Mouse (Mus musculus): ENCODE results near the gene Gse1. TPM values are rescaled to one million over a fixed set of nuclear protein-coding genes. Genes with fewer than 3 reads are reported as not detected.

Gene Gse1
- polyA plus RNA-seq, 1 experiment from 2014 or later, result 10.6 TPM

- no peak overlapping the region for H3K27ac ChIP-seq
- H3K4me3 ChIP-seq, result peak overlapping the region; percentile 74
- 0 out of 2 replicates have a peak, but pooled peaks cover 3% of the 10 kb centered on the region for H3K36me3 ChIP-seq
- H3K4me2 ChIP-seq (replicated peaks), result peak overlapping the region; percentile 95
- H3K9me3 ChIP-seq, result no peaks in the 10 kb centered on the region
- H3K27me3 ChIP-seq, result 0 out of 2 replicates have a peak, but pooled peaks cover 6% of the 10 kb centered on the region
- peak overlapping the region; percentile 83 for H3K9ac ChIP-seq
- H3K4me1 ChIP-seq, result peaks cover 88% of the 10 kb centered on the region
- no peak for ATAC-seq (ENCODE audit: insufficient number of reproducible peaks, insufficient read depth, low FRiP score, low TSS enrichment)
- WGBS, result 0% methylated on average over 22 of the region's 22 CpGs
These were observed 1.3 kb downstream of the Gse1 start for GRCm38 (mm10) chr8:120229574-120229916.

- Histone ChIP-seq H3K27ac (0 out of 2 replicates have a peak overlapping the region, but pooled peaks have one; percentile 19), H3K4me2 (replicated peaks) (peak overlapping the region; percentile 95), H3K9ac (peak overlapping the region; percentile 83), H3K4me1 (peaks cover 88% of the 10 kb centered on the region), H3K4me3 (peak overlapping the region; percentile 74), H3K9me3 (no peaks in the 10 kb centered on the region), H3K27me3 (0 out of 2 replicates have a peak, but pooled peaks cover 6% of the 10 kb centered on the region), H3K36me3 (0 out of 2 replicates have a peak, but pooled peaks cover 7% of the 10 kb centered on the region)
- ATAC-seq (ENCODE audit: insufficient number of reproducible peaks, insufficient read depth, low FRiP score, low TSS enrichment), result no peak
- WGBS, result 6% methylated on average over 22 of the region's 22 CpGs
These were observed 1.8 kb downstream of the Gse1 start for GRCm38 (mm10) chr8:120230081-120230480.

GRCm38 (mm10) chr8:120230715-120231614 is 2.7 kb downstream of the Gse1 start:
- no peak for ATAC-seq (ENCODE audit: insufficient number of reproducible peaks, insufficient read depth, low FRiP score, low TSS enrichment)
- H3K27me3 ChIP-seq, result 0 out of 2 replicates have a peak, but pooled peaks cover 6% of the 10 kb centered on the region
- H3K9me3 ChIP-seq, result no peaks in the 10 kb centered on the region
- 0 out of 2 replicates have a peak overlapping the region, but pooled peaks have one; percentile 19 for H3K27ac ChIP-seq
- peak overlapping the region; percentile 95 for H3K4me2 ChIP-seq (replicated peaks)
- H3K4me1 ChIP-seq, result peaks cover 79% of the 10 kb centered on the region
- H3K36me3 ChIP-seq, result peaks cover 15% of the 10 kb centered on the region
- H3K4me3 ChIP-seq, result peak overlapping the region; percentile 74
- WGBS, result 23% methylated on average over 18 of the region's 18 CpGs
- peak overlapping the region; percentile 83 for H3K9ac ChIP-seq

- Histone ChIP-seq H3K36me3 (peaks cover 19% of the 10 kb centered on the region), H3K27ac (no peak overlapping the region), H3K9ac (peak overlapping the region; percentile 44; the same call in 1 of the 2 replicates), H3K4me2 (replicated peaks) (peak overlapping the region; percentile 95), H3K4me3 (peak overlapping the region; percentile 74), H3K4me1 (peaks cover 70% of the 10 kb centered on the region), H3K27me3 (0 out of 2 replicates have a peak, but pooled peaks cover 6% of the 10 kb centered on the region), H3K9me3 (no peaks in the 10 kb centered on the region)
- ATAC-seq (ENCODE audit: insufficient number of reproducible peaks, insufficient read depth, low FRiP score, low TSS enrichment), result no peak
- WGBS, result 59% methylated on average over 3 of the region's 3 CpGs
These were observed 3.6 kb downstream of the Gse1 start for GRCm38 (mm10) chr8:120231870-120232269.

GRCm38 (mm10) chr8:120232398-120232797 is 4.1 kb downstream of the Gse1 start:
- Histone ChIP-seq H3K4me2 (replicated peaks) (peak overlapping the region; percentile 95), H3K27ac (no peak overlapping the region), H3K9me3 (no peaks in the 10 kb centered on the region), H3K4me3 (peak overlapping the region; percentile 74), H3K36me3 (peaks cover 21% of the 10 kb centered on the region), H3K27me3 (0 out of 2 replicates have a peak, but pooled peaks cover 6% of the 10 kb centered on the region), H3K4me1 (peaks cover 65% of the 10 kb centered on the region), H3K9ac (peak overlapping the region; percentile 44)
- no peak for ATAC-seq (ENCODE audit: insufficient number of reproducible peaks, insufficient read depth, low FRiP score, low TSS enrichment)
- 34% methylated on average over 4 of the region's 4 CpGs for WGBS

- Histone ChIP-seq H3K36me3 (peaks cover 26% of the 10 kb centered on the region), H3K27ac (no peak overlapping the region), H3K4me1 (peaks cover 60% of the 10 kb centered on the region), H3K9me3 (no peaks in the 10 kb centered on the region), H3K9ac (peak overlapping the region; percentile 44), H3K27me3 (0 out of 2 replicates have a peak, but pooled peaks cover 6% of the 10 kb centered on the region), H3K4me2 (replicated peaks) (peak overlapping the region; percentile 95), H3K4me3 (peak overlapping the region; percentile 74)
- no peak for ATAC-seq (ENCODE audit: insufficient number of reproducible peaks, insufficient read depth, low FRiP score, low TSS enrichment)
- 12% methylated on average over 13 of the region's 13 CpGs for WGBS
These were observed 4.7 kb downstream of the Gse1 start for GRCm38 (mm10) chr8:120232913-120233312.

- Histone ChIP-seq H3K36me3 (peaks cover 31% of the 10 kb centered on the region), H3K27ac (0 out of 2 replicates have a peak overlapping the region, but pooled peaks have one; percentile 30), H3K4me3 (no peak overlapping the region), H3K4me2 (replicated peaks) (peak overlapping the region; percentile 24), H3K27me3 (0 out of 2 replicates have a peak, but pooled peaks cover 6% of the 10 kb centered on the region), H3K9ac (no peak overlapping the region), H3K9me3 (no peaks in the 10 kb centered on the region), H3K4me1 (peaks cover 55% of the 10 kb centered on the region)
- WGBS, result 67% methylated on average over 12 of the region's 12 CpGs
- no peak for ATAC-seq (ENCODE audit: insufficient number of reproducible peaks, insufficient read depth, low FRiP score, low TSS enrichment)
These were observed 6.2 kb downstream of the Gse1 start for GRCm38 (mm10) chr8:120234457-120234856.

GRCm38 (mm10) chr8:120234866-120235265 is 6.6 kb downstream of the Gse1 start:
- 64% methylated on average over 8 of the region's 8 CpGs for WGBS
- peak overlapping the region; percentile 24 for H3K4me2 ChIP-seq (replicated peaks)
- H3K36me3 ChIP-seq, result peaks cover 31% of the 10 kb centered on the region
- 0 out of 2 replicates have a peak, but pooled peaks cover 6% of the 10 kb centered on the region for H3K27me3 ChIP-seq
- no peak for ATAC-seq (ENCODE audit: insufficient number of reproducible peaks, insufficient read depth, low FRiP score, low TSS enrichment)
- peaks cover 51% of the 10 kb centered on the region for H3K4me1 ChIP-seq
- H3K9ac ChIP-seq, result no peak overlapping the region
- no peaks in the 10 kb centered on the region for H3K9me3 ChIP-seq
- H3K27ac ChIP-seq, result 0 out of 2 replicates have a peak overlapping the region, but pooled peaks have one; percentile 30
- no peak overlapping the region for H3K4me3 ChIP-seq

GRCm38 (mm10) chr8:120243222-120243621 is 15.0 kb downstream of the Gse1 start:
- Histone ChIP-seq H3K9me3 (no peaks in the 10 kb centered on the region), H3K4me2 (replicated peaks) (no peak overlapping the region), H3K4me3 (no peak overlapping the region), H3K27me3 (no peaks in the 10 kb centered on the region), H3K36me3 (peaks cover 27% of the 10 kb centered on the region), H3K4me1 (no peaks in the 10 kb centered on the region), H3K9ac (no peak overlapping the region), H3K27ac (no peak overlapping the region)
- WGBS, result 93% methylated on average over 4 of the region's 4 CpGs
- ATAC-seq (ENCODE audit: insufficient number of reproducible peaks, insufficient read depth, low FRiP score, low TSS enrichment), result no peak

GRCm38 (mm10) chr8:120243916-120244451 is 15.7 kb downstream of the Gse1 start:
- ATAC-seq (ENCODE audit: insufficient number of reproducible peaks, insufficient read depth, low FRiP score, low TSS enrichment), result no peak
- Histone ChIP-seq H3K4me1 (no peaks in the 10 kb centered on the region), H3K9ac (no peak overlapping the region), H3K27me3 (no peaks in the 10 kb centered on the region), H3K4me3 (no peak overlapping the region), H3K4me2 (replicated peaks) (no peak overlapping the region), H3K27ac (no peak overlapping the region), H3K9me3 (no peaks in the 10 kb centered on the region), H3K36me3 (peaks cover 25% of the 10 kb centered on the region)
- WGBS, result 94% methylated on average over 5 of the region's 5 CpGs

- Histone ChIP-seq H3K36me3 (peaks cover 25% of the 10 kb centered on the region), H3K27ac (no peak overlapping the region), H3K9me3 (no peaks in the 10 kb centered on the region), H3K9ac (no peak overlapping the region), H3K4me2 (replicated peaks) (no peak overlapping the region), H3K27me3 (no peaks in the 10 kb centered on the region), H3K4me1 (0 out of 2 replicates have a peak, but pooled peaks cover under 1% of the 10 kb centered on the region), H3K4me3 (no peak overlapping the region)
- WGBS, result 90% methylated on average over 10 of the region's 10 CpGs
- ATAC-seq (ENCODE audit: insufficient number of reproducible peaks, insufficient read depth, low FRiP score, low TSS enrichment), result no peak
These were observed 16.3 kb downstream of the Gse1 start for GRCm38 (mm10) chr8:120244553-120244952.
